Mouse (Mus musculus): ENCODE data around the gene 4930402H24Rik.

DNA sequence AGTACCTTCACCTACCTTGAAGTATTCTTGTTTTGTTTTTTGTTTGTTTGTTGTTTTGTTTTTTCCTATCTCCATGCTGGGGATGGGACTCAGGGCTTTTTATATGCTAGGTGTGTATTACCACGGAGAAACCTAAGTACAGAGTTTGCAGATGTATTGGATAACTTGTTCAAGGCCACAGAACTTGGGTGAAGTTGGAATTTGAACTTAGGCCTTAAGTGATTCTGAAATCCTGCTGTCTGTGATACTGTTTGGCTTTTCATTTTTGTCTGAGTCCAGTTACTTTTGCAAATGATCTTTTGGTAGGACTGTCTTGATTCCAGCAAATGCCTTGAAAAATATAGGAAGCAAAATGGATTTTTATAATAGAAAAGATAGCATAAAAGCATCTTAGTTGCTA is 5.5 kb upstream of the 4930402H24Rik start:
- no peak for TF ChIP-seq GATA1 (IDR thresholded peaks at IDR 0.05; ENCODE audit: borderline replicate concordance, low read length)
- TF ChIP-seq FLI1 (IDR thresholded peaks at IDR 0.05; ENCODE audit: low read length) = no peak
